Mouse (Mus musculus) gastrocnemius, postnatal 36 days (tissue): ENCODE results near the gene Rab39b. TPM values are rescaled to one million over a fixed set of nuclear protein-coding genes. Genes with fewer than 3 reads are reported as not detected.

Experiments
- DNase-seq, 2 experiments: peaks; one replicate each; pipeline ENCODE4 v3.0.0; 2022
- intact Hi-C: fragments of 180-260 bp; cut with DNase I; formaldehyde crosslinking; loops from one replicate; pipeline ENCODE4 v1.15.1; 2025
- long read RNA-seq, 2 experiments: library from polyadenylated mRNA; stranded (forward); transcript quantifications; one replicate each; pipeline ENCODE4 v2.0.0; 2021
- total RNA-seq, 2 experiments: library from RNA; stranded (reverse); gene quantifications; 2 replicates each; pipeline ENCODE4 v1.2.3; 2021

Rab39b gene
- total RNA-seq = under 1 TPM in 1 of 2 experiments, not detected in 1; 0.13 TPM
- long read RNA-seq, experiment 1 = 0 reads
- long read RNA-seq, experiment 2 = 0 reads

- intact Hi-C loops = no loop called here
- no peak for DNase-seq
Observed at GRCm38 (mm10) chrX:75577582-75578324, at the start of gene Rab39b. Gene Rab39b (minus strand): TSS chrX:75578231.

GRCm38 (mm10) chrX:75578539-75578938 lies 508 bp upstream of the Rab39b start:
- intact Hi-C loops = no loop called here
- no peak for DNase-seq

Other genes with a start within 250 kb of the Rab39b start
- gene Fundc2, start 195.8 kb downstream of the Rab39b start, total RNA-seq = 100 to 1,000 TPM; 182 to 227 TPM
- gene F8, start 195.6 kb downstream of the Rab39b start, total RNA-seq = 1 to 10 TPM in 1 of 2 experiments, under 1 TPM in 1; 0.79 to 1.1 TPM
- gene Cmc4, start 161.6 kb downstream of the Rab39b start, total RNA-seq = 1 to 10 TPM; 5.3 to 6.1 TPM
- gene Mtcp1, start 161.6 kb downstream of the Rab39b start, total RNA-seq = 1 to 10 TPM; 1.5 to 3.2 TPM
- gene Brcc3, start 161.6 kb downstream of the Rab39b start, total RNA-seq = 10 to 100 TPM; 18.7 to 21.5 TPM
- 10 to 100 TPM; 39.2 to 45.3 TPM for gene Vbp1, start 63.9 kb downstream of the Rab39b start, total RNA-seq